In the genomic region with DNA sequence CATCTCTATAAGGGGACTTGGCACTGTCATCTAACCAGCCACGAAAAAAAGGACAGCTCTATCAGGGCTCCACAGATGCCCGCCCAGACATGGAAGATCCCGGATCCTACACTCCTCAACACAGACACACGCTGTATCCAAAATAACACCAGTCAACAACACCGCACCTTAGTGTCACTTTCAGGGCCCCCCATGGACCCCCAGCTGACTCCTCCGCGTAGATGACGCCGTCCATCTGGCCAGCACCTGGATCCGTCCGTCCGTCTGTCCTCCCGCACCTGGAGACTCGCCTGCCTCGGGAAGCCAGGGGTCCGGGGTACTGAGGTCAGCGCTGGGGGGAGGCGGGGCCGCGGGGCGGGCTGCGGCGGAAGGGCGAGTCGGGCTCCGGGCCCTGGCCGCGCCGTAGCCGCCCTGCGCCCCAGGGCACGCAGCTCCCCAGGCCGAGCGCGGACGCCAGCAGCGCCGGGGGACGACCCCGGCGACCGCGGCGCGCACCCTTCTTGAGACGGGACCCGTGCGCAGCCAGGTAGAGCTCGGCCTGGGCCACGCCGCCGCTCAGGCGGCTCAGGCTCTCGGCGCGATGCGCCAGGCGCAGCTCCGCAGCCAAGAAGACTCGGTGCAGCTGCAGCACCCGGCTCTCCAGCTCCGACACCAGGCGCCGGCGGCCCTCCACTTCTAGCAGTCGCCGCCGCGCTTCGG, we compare ENCODE assay signal across 8 mouse cellular contexts. TPM values are rescaled to one million over a fixed set of nuclear protein-coding genes. Genes with fewer than 3 reads are reported as not detected.
DNase-seq lines count a peak whose midpoint lies in the region; ATAC-seq and TF ChIP-seq lines count a peak whose summit lies in the region.

No protein-coding gene starts in this region.

- TF ChIP-seq CTCF in bone marrow macrophage, adult 2 months (IDR thresholded peaks at IDR 0.05; ENCODE audit: low read depth, low read length), result no peak
- TF ChIP-seq CTCF in midbrain, postnatal 0 days (IDR thresholded peaks at IDR 0.05), result no peak

- H3K4me2 ChIP-seq in lung, embryonic 16.5 days (ENCODE audit: low read depth, low read length), result peak overlapping the region; percentile 100
- H3K4me2 ChIP-seq in embryonic facial prominence, embryonic 14.5 days (ENCODE audit: low read depth, low read length), result peak overlapping the region; percentile 98
- peak overlapping the region; percentile 100 for H3K4me2 ChIP-seq in intestine, embryonic 16.5 days (ENCODE audit: low read depth, low read length)
- peak overlapping the region; percentile 94 for H3K4me2 ChIP-seq in midbrain, postnatal 0 days (ENCODE audit: low read depth, low read length, poor library complexity, severe bottlenecking)

- TF ChIP-seq POLR2A in bone marrow macrophage, adult 2 months (IDR thresholded peaks at IDR 0.05; ENCODE audit: borderline replicate concordance, low read depth, low read length), result no peak

- peak; percentile 46 for ATAC-seq in lung, embryonic 16.5 days (ENCODE audit: low read depth)
- peak; percentile 48 for ATAC-seq in embryonic facial prominence, embryonic 14.5 days (ENCODE audit: low read depth)
- peak; percentile 24; the same call in 1 of the 2 replicates for ATAC-seq in intestine, embryonic 16.5 days
- ATAC-seq in midbrain, postnatal 0 days (ENCODE audit: low FRiP score), result peak; percentile 61
- ATAC-seq in erythroblast, adult 5-6 weeks (replicated peaks; ENCODE audit: low FRiP score, poor library complexity, severe bottlenecking), result no peak

- H3K9ac ChIP-seq in lung, embryonic 16.5 days (ENCODE audit: low read length), result peak overlapping the region; percentile 61
- H3K9ac ChIP-seq in embryonic facial prominence, embryonic 14.5 days (ENCODE audit: low read depth, low read length), result peak overlapping the region; percentile 70
- peak overlapping the region; percentile 70 for H3K9ac ChIP-seq in intestine, embryonic 16.5 days (ENCODE audit: low read depth, low read length)
- H3K9ac ChIP-seq in midbrain, postnatal 0 days (replicated peaks; ENCODE audit: low read length, poor library complexity, severe bottlenecking), result peak overlapping the region; percentile 67

- WGBS in lung, embryonic 16.5 days, result under 1% methylated on average over 67 of the region's 70 CpGs
- WGBS in embryonic facial prominence, embryonic 14.5 days, result 3% methylated on average over 16 of the region's 70 CpGs
- WGBS in intestine, embryonic 16.5 days, result 1% methylated on average over 58 of the region's 70 CpGs
- under 1% methylated on average over 55 of the region's 70 CpGs for whole genome bisulfite sequencing in midbrain, postnatal 0 days

- H3K36me3 ChIP-seq in lung, embryonic 16.5 days (ENCODE audit: control insufficient read depth, insufficient read depth, low read length), result no peaks in the 10 kb centered on the region
- H3K36me3 ChIP-seq in embryonic facial prominence, embryonic 14.5 days (ENCODE audit: control insufficient read depth, insufficient read depth, low read length), result no peaks in the 10 kb centered on the region
- H3K36me3 ChIP-seq in intestine, embryonic 16.5 days (ENCODE audit: control insufficient read depth, insufficient read depth, low read length), result no peaks in the 10 kb centered on the region
- no peaks in the 10 kb centered on the region for H3K36me3 ChIP-seq in midbrain, postnatal 0 days (ENCODE audit: insufficient read depth, low read length)

- peaks cover 16% of the 10 kb centered on the region for H3K4me1 ChIP-seq in lung, embryonic 16.5 days (replicated peaks; ENCODE audit: control insufficient read depth, insufficient read depth, low read length)
- H3K4me1 ChIP-seq in bone marrow macrophage, adult 2 months (ENCODE audit: control insufficient read depth, insufficient read depth, low read length), result peaks cover 8% of the 10 kb centered on the region
- H3K4me1 ChIP-seq in embryonic facial prominence, embryonic 14.5 days (ENCODE audit: control insufficient read depth, insufficient read depth, low read length), result peaks cover 4% of the 10 kb centered on the region; the same call in 1 of the 2 replicates
- peaks cover 20% of the 10 kb centered on the region for H3K4me1 ChIP-seq in intestine, embryonic 16.5 days (ENCODE audit: control insufficient read depth, insufficient read depth, low read length)
- 0 out of 2 replicates have a peak, but pooled peaks cover 4% of the 10 kb centered on the region for H3K4me1 ChIP-seq in midbrain, postnatal 0 days (ENCODE audit: insufficient read depth, low read length)

- H3K27ac ChIP-seq in lung, embryonic 16.5 days (ENCODE audit: low read length), result no peak overlapping the region
- H3K27ac ChIP-seq in bone marrow macrophage, adult 2 months (ENCODE audit: insufficient read depth, low read depth, low read length), result no peak overlapping the region
- no peak overlapping the region for H3K27ac ChIP-seq in embryonic facial prominence, embryonic 14.5 days (replicated peaks; ENCODE audit: low read depth, low read length)
- no peak overlapping the region for H3K27ac ChIP-seq in intestine, embryonic 16.5 days (ENCODE audit: low read length)
- no peak overlapping the region for H3K27ac ChIP-seq in midbrain, postnatal 0 days (ENCODE audit: low read depth, low read length)

- H3K9me3 ChIP-seq in lung, embryonic 16.5 days (ENCODE audit: control insufficient read depth, low read length), result no peaks in the 10 kb centered on the region
- H3K9me3 ChIP-seq in embryonic facial prominence, embryonic 14.5 days (ENCODE audit: control insufficient read depth, low read length), result no peaks in the 10 kb centered on the region
- no peaks in the 10 kb centered on the region for H3K9me3 ChIP-seq in intestine, embryonic 16.5 days (ENCODE audit: control insufficient read depth, low read length)
- no peaks in the 10 kb centered on the region for H3K9me3 ChIP-seq in midbrain, postnatal 0 days (ENCODE audit: low read length)

- peak overlapping the region; percentile 60 for H3K4me3 ChIP-seq in lung, embryonic 16.5 days (ENCODE audit: low read length)
- peak overlapping the region; percentile 42 for H3K4me3 ChIP-seq in bone marrow macrophage, adult 2 months (ENCODE audit: insufficient read depth, low read length)
- H3K4me3 ChIP-seq in embryonic facial prominence, embryonic 14.5 days (ENCODE audit: low read depth, low read length), result peak overlapping the region; percentile 59
- H3K4me3 ChIP-seq in intestine, embryonic 16.5 days (ENCODE audit: low read length), result peak overlapping the region; percentile 65
- peak overlapping the region; percentile 52 for H3K4me3 ChIP-seq in midbrain, postnatal 0 days (ENCODE audit: low read depth, low read length)

- DNase-seq in lung, adult 18-20 months, result no peak
- DNase-seq in embryonic facial prominence, embryonic 14.5 days (ENCODE audit: low spot score), result peak; percentile 45
- DNase-seq in midbrain, postnatal 0 days (ENCODE audit: low spot score), result no peak
- DNase-seq in left cerebral cortex, adult 11 months (ENCODE audit: low spot score), result no peak

- H3K27me3 ChIP-seq in lung, embryonic 16.5 days (ENCODE audit: control insufficient read depth, insufficient read depth, low read depth, low read length), result peaks cover 68% of the 10 kb centered on the region
- H3K27me3 ChIP-seq in embryonic facial prominence, embryonic 14.5 days (replicated peaks; ENCODE audit: control insufficient read depth, insufficient read depth, low read length), result peaks cover 72% of the 10 kb centered on the region
- peaks cover 56% of the 10 kb centered on the region for H3K27me3 ChIP-seq in intestine, embryonic 16.5 days (replicated peaks; ENCODE audit: control insufficient read depth, insufficient read depth, low read length)
- peaks cover 45% of the 10 kb centered on the region for H3K27me3 ChIP-seq in midbrain, postnatal 0 days (ENCODE audit: insufficient read depth, low read length)

RNA-seq across cellular contexts. Expression of a gene that starts 0.7 kb away (rescaled TPM):
- 0.18 and 0.79 TPM in 2 replicates for polyA plus RNA-seq in lung, embryonic 16.5 days (2015; fragmentation: Nextera tagmentation; extraction: Ambion mirVana)
- 1.0 TPM in 1 of 2 replicates, not detected in the other for polyA plus RNA-seq in bone marrow macrophage, adult 2 months (2012; ENCODE audit: insufficient read depth, insufficient read length, missing spikeins)
- polyA plus RNA-seq in embryonic facial prominence, embryonic 14.5 days (2014; fragmentation: Nextera tagmentation; extraction: Ambion mirVana), result 9.0 TPM in 2 replicates
- 0.70 and 0.81 TPM in 2 replicates for polyA plus RNA-seq in intestine, embryonic 16.5 days (2015; fragmentation: Nextera tagmentation; extraction: Ambion mirVana)
- 45.2 and 52.2 TPM in 2 replicates for total RNA-seq in midbrain, postnatal 0 days (2014; rRNA removed)
- 15.2 and 17.5 TPM in 2 replicates for polyA plus RNA-seq in midbrain, postnatal 0 days (2015; fragmentation: Nextera tagmentation; extraction: Ambion mirVana)
- total RNA-seq in erythroblast, adult 5-6 weeks (2015; ENCODE audit: low replicate concordance), result not detected in 2 replicates
- not detected in 2 replicates for total RNA-seq in erythroblast, adult 5-6 weeks (2017; ENCODE audit: low replicate concordance)

RNA-seq across cellular contexts. Expression of a gene that starts 17.7 kb away (rescaled TPM):
- polyA plus RNA-seq in lung, embryonic 16.5 days (2015; fragmentation: Nextera tagmentation; extraction: Ambion mirVana), result 1.6 and 1.9 TPM in 2 replicates
- polyA plus RNA-seq in bone marrow macrophage, adult 2 months (2012; ENCODE audit: insufficient read depth, insufficient read length, missing spikeins), result not detected in 2 replicates
- 1.4 and 2.8 TPM in 2 replicates for polyA plus RNA-seq in embryonic facial prominence, embryonic 14.5 days (2014; fragmentation: Nextera tagmentation; extraction: Ambion mirVana)
- 0.66 and 0.73 TPM in 2 replicates for polyA plus RNA-seq in intestine, embryonic 16.5 days (2015; fragmentation: Nextera tagmentation; extraction: Ambion mirVana)
- total RNA-seq in midbrain, postnatal 0 days (2014; rRNA removed), result 0.77 and 1.2 TPM in 2 replicates
- polyA plus RNA-seq in midbrain, postnatal 0 days (2015; fragmentation: Nextera tagmentation; extraction: Ambion mirVana), result 0.27 and 0.49 TPM in 2 replicates
- total RNA-seq in erythroblast, adult 5-6 weeks (2015; ENCODE audit: low replicate concordance), result not detected in 2 replicates
- total RNA-seq in erythroblast, adult 5-6 weeks (2017; ENCODE audit: low replicate concordance), result not detected in 2 replicates

RNA-seq across cellular contexts. Expression of a gene that starts 21.2 kb away (rescaled TPM):
- 30.4 and 33.3 TPM in 2 replicates for polyA plus RNA-seq in lung, embryonic 16.5 days (2015; fragmentation: Nextera tagmentation; extraction: Ambion mirVana)
- not detected in 2 replicates for polyA plus RNA-seq in bone marrow macrophage, adult 2 months (2012; ENCODE audit: insufficient read depth, insufficient read length, missing spikeins)
- polyA plus RNA-seq in embryonic facial prominence, embryonic 14.5 days (2014; fragmentation: Nextera tagmentation; extraction: Ambion mirVana), result 11.6 and 12.6 TPM in 2 replicates
- 55.3 and 59.9 TPM in 2 replicates for polyA plus RNA-seq in intestine, embryonic 16.5 days (2015; fragmentation: Nextera tagmentation; extraction: Ambion mirVana)
- total RNA-seq in midbrain, postnatal 0 days (2014; rRNA removed), result 0.47 and 2.0 TPM in 2 replicates
- polyA plus RNA-seq in midbrain, postnatal 0 days (2015; fragmentation: Nextera tagmentation; extraction: Ambion mirVana), result 0.77 and 1.2 TPM in 2 replicates
- total RNA-seq in erythroblast, adult 5-6 weeks (2015; ENCODE audit: low replicate concordance), result not detected in 2 replicates
- total RNA-seq in erythroblast, adult 5-6 weeks (2017; ENCODE audit: low replicate concordance), result not detected in 2 replicates

RNA-seq across cellular contexts. Expression of a gene that starts 48.2 kb away (rescaled TPM):
- 261 and 267 TPM in 2 replicates for polyA plus RNA-seq in lung, embryonic 16.5 days (2015; fragmentation: Nextera tagmentation; extraction: Ambion mirVana)
- 107 and 110 TPM in 2 replicates for polyA plus RNA-seq in bone marrow macrophage, adult 2 months (2012; ENCODE audit: insufficient read depth, insufficient read length, missing spikeins)
- 191 and 199 TPM in 2 replicates for polyA plus RNA-seq in embryonic facial prominence, embryonic 14.5 days (2014; fragmentation: Nextera tagmentation; extraction: Ambion mirVana)
- polyA plus RNA-seq in intestine, embryonic 16.5 days (2015; fragmentation: Nextera tagmentation; extraction: Ambion mirVana), result 214 and 228 TPM in 2 replicates
- 94.8 and 109 TPM in 2 replicates for total RNA-seq in midbrain, postnatal 0 days (2014; rRNA removed)
- 227 and 262 TPM in 2 replicates for polyA plus RNA-seq in midbrain, postnatal 0 days (2015; fragmentation: Nextera tagmentation; extraction: Ambion mirVana)
- 31.5 and 51.8 TPM in 2 replicates for total RNA-seq in erythroblast, adult 5-6 weeks (2015; ENCODE audit: low replicate concordance)
- 35.4 and 80.4 TPM in 2 replicates for total RNA-seq in erythroblast, adult 5-6 weeks (2017; ENCODE audit: low replicate concordance)

RNA-seq across cellular contexts. Expression of a gene that starts 55.6 kb away (rescaled TPM):
- polyA plus RNA-seq in lung, embryonic 16.5 days (2015; fragmentation: Nextera tagmentation; extraction: Ambion mirVana), result 0.57 and 0.62 TPM in 2 replicates
- not detected in 2 replicates for polyA plus RNA-seq in bone marrow macrophage, adult 2 months (2012; ENCODE audit: insufficient read depth, insufficient read length, missing spikeins)
- polyA plus RNA-seq in embryonic facial prominence, embryonic 14.5 days (2014; fragmentation: Nextera tagmentation; extraction: Ambion mirVana), result not detected in 2 replicates
- polyA plus RNA-seq in intestine, embryonic 16.5 days (2015; fragmentation: Nextera tagmentation; extraction: Ambion mirVana), result 9.2 and 10.3 TPM in 2 replicates
- not detected in 2 replicates for total RNA-seq in midbrain, postnatal 0 days (2014; rRNA removed)
- not detected in 2 replicates for polyA plus RNA-seq in midbrain, postnatal 0 days (2015; fragmentation: Nextera tagmentation; extraction: Ambion mirVana)
- not detected in 2 replicates for total RNA-seq in erythroblast, adult 5-6 weeks (2015; ENCODE audit: low replicate concordance)
- total RNA-seq in erythroblast, adult 5-6 weeks (2017; ENCODE audit: low replicate concordance), result not detected in 2 replicates
